Mouse (Mus musculus): ENCODE measurements at regions not wholly inside any gene's neighbourhood (a gene's known extent, or its start where the extent isn't known, plus 50 kb on each side); places are given as distances from the start of the nearest gene placed in this dataset.

GRCm38 (mm10) chr10:8070472-8070871 is 114.4 kb upstream of the Tab2 start:
- Histone ChIP-seq H3K4me1 (no peaks in the 10 kb centered on the region), H3K36me3 (no peaks in the 10 kb centered on the region), H3K9me3 (no peaks in the 10 kb centered on the region), H3K4me2 (replicated peaks) (no peak overlapping the region), H3K27me3 (no peaks in the 10 kb centered on the region), H3K4me3 (no peak overlapping the region), H3K9ac (replicated peaks) (no peak overlapping the region), H3K27ac (replicated peaks) (no peak overlapping the region)
- no peak for ATAC-seq (ENCODE audit: low FRiP score, low read depth)
- 81% methylated on average over 2 of the region's 2 CpGs for WGBS

DNA sequence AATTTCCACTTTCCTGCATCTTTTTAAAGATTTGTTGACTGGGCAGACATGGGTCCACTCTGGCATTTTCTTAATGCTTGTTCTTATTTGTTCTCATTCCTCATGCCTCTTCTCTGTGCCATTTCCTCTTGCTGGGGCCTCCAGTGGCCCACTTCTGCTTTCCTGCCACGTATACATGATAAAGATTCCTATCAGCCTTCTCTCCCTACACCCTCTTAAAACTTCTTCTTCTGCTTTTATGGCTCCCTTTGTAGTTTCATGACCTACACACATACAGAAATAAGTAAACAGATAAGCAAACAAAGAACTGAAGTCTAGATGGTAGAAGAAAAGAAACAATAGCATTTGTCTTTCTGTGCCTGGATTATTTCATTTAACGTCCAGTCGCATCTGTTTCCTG is 110.9 kb upstream of the Tab2 start:
- Histone ChIP-seq H3K4me3 (no peak overlapping the region), H3K9me3 (no peaks in the 10 kb centered on the region), H3K9ac (replicated peaks) (no peak overlapping the region), H3K4me1 (no peaks in the 10 kb centered on the region), H3K27ac (replicated peaks) (no peak overlapping the region), H3K36me3 (no peaks in the 10 kb centered on the region), H3K4me2 (replicated peaks) (no peak overlapping the region), H3K27me3 (no peaks in the 10 kb centered on the region)
- no peak for ATAC-seq (ENCODE audit: low FRiP score, low read depth)
- 73% methylated on average over 3 of the region's 3 CpGs for WGBS

- no peak overlapping the region for H3K27ac ChIP-seq (replicated peaks)
- no peaks in the 10 kb centered on the region for H3K27me3 ChIP-seq
- H3K9me3 ChIP-seq: no peaks in the 10 kb centered on the region
- H3K4me3 ChIP-seq: no peak overlapping the region
- ATAC-seq (ENCODE audit: low FRiP score, low read depth): no peak
- no peaks in the 10 kb centered on the region for H3K36me3 ChIP-seq
- WGBS: 89% methylated on average over 8 of the region's 8 CpGs
- H3K4me2 ChIP-seq (replicated peaks): no peak overlapping the region
- no peak overlapping the region for H3K9ac ChIP-seq (replicated peaks)
- no peaks in the 10 kb centered on the region for H3K4me1 ChIP-seq
These were observed 109.7 kb upstream of the Tab2 start for GRCm38 (mm10) chr10:8065746-8066145.

GRCm38 (mm10) chr10:8064281-8064680 is 108.3 kb upstream of the Tab2 start:
- H3K4me3 ChIP-seq: no peak overlapping the region
- no peaks in the 10 kb centered on the region for H3K9me3 ChIP-seq
- 85% methylated on average over 2 of the region's 2 CpGs for WGBS
- H3K4me2 ChIP-seq (replicated peaks): no peak overlapping the region
- H3K9ac ChIP-seq (replicated peaks): no peak overlapping the region
- no peak for ATAC-seq (ENCODE audit: low FRiP score, low read depth)
- H3K27ac ChIP-seq (replicated peaks): no peak overlapping the region
- H3K4me1 ChIP-seq: no peaks in the 10 kb centered on the region
- no peaks in the 10 kb centered on the region for H3K36me3 ChIP-seq
- no peaks in the 10 kb centered on the region for H3K27me3 ChIP-seq

DNA sequence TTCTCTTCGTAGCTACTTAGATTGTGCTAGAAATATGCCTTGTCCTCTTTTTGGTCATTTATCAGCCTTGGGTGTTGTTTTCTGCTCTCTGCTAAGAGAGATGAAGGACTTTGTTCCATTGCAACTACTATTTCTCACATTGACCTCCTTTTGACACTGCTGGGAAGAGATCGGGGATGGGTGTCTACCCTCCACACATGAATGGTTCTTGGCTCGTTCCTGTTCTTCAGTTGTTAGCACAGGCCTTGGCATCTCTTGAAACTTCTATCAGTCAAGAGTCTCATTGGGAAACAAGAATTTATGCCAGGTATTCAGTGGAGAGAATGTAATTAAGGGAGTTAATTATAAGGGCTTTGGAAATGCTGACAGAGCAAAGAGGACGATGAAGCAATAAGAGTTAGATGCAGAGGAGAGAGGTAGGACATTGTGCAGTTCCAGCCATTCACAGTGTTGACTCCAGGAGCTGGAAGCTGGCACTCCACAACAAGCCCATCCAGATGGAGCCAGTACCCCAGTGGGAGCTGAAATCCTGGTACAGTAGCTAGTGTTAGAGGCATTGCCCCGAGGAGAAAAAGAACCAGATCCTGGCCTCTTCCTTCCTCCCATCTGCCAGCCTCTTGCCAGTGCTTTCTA is 107.5 kb upstream of the Tab2 start:
- Histone ChIP-seq H3K9me3 (no peaks in the 10 kb centered on the region), H3K27ac (replicated peaks) (no peak overlapping the region)

DNA sequence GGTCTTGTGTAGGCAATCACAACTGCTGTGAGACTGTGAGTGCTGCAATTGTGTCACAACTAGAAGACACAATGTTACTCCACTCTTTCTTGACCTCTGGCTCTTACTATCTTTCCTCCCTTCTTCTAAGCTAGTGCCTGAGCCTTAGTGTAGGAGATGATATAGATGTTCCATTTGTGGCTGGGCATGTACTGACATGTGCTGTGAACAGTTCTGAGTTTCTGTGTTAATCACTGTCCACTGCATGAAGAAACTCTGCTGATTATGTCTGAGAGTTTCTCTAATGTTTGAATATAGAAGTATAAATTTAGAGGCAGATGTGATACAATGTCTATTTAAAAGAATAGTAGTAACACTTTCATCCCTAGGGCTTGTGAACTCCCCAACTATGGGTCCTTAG is 105.0 kb upstream of the Tab2 start:
- no peaks in the 10 kb centered on the region for H3K9me3 ChIP-seq
- H3K27ac ChIP-seq (replicated peaks): no peak overlapping the region
- ATAC-seq (ENCODE audit: low FRiP score, low read depth): no peak
- no peaks in the 10 kb centered on the region for H3K4me1 ChIP-seq
- H3K4me2 ChIP-seq (replicated peaks): no peak overlapping the region
- no peaks in the 10 kb centered on the region for H3K36me3 ChIP-seq
- H3K9ac ChIP-seq (replicated peaks): no peak overlapping the region
- no peak overlapping the region for H3K4me3 ChIP-seq
- no peaks in the 10 kb centered on the region for H3K27me3 ChIP-seq

More for the DNA sequence above, 107.5 kb upstream of the Tab2 start:
- Histone ChIP-seq H3K9ac (replicated peaks) (no peak overlapping the region), H3K4me3 (no peak overlapping the region), H3K4me1 (no peaks in the 10 kb centered on the region), H3K36me3 (no peaks in the 10 kb centered on the region), H3K4me2 (replicated peaks) (no peak overlapping the region), H3K27me3 (no peaks in the 10 kb centered on the region)
- 77% methylated on average over 5 of the region's 5 CpGs for WGBS
- no peak for ATAC-seq (ENCODE audit: low FRiP score, low read depth)

GRCm38 (mm10) chr10:8059769-8060168 is 103.7 kb upstream of the Tab2 start:
- Histone ChIP-seq H3K36me3 (no peaks in the 10 kb centered on the region), H3K27ac (replicated peaks) (no peak overlapping the region), H3K9ac (replicated peaks) (no peak overlapping the region), H3K27me3 (no peaks in the 10 kb centered on the region), H3K4me1 (no peaks in the 10 kb centered on the region), H3K4me3 (no peak overlapping the region), H3K4me2 (replicated peaks) (no peak overlapping the region), H3K9me3 (no peaks in the 10 kb centered on the region)
- no peak for ATAC-seq (ENCODE audit: low FRiP score, low read depth)
- 81% methylated on average over 1 of the region's 1 CpGs for WGBS

GRCm38 (mm10) chr10:8057855-8058254 is 101.8 kb upstream of the Tab2 start:
- no peak for ATAC-seq (ENCODE audit: low FRiP score, low read depth)
- no peak overlapping the region for H3K27ac ChIP-seq (replicated peaks)
- no peak overlapping the region for H3K9ac ChIP-seq (replicated peaks)
- H3K4me2 ChIP-seq (replicated peaks): no peak overlapping the region
- H3K9me3 ChIP-seq: no peaks in the 10 kb centered on the region
- no peak overlapping the region for H3K4me3 ChIP-seq
- H3K4me1 ChIP-seq: no peaks in the 10 kb centered on the region
- no peaks in the 10 kb centered on the region for H3K36me3 ChIP-seq
- 86% methylated on average over 5 of the region's 5 CpGs for WGBS
- no peaks in the 10 kb centered on the region for H3K27me3 ChIP-seq

DNA sequence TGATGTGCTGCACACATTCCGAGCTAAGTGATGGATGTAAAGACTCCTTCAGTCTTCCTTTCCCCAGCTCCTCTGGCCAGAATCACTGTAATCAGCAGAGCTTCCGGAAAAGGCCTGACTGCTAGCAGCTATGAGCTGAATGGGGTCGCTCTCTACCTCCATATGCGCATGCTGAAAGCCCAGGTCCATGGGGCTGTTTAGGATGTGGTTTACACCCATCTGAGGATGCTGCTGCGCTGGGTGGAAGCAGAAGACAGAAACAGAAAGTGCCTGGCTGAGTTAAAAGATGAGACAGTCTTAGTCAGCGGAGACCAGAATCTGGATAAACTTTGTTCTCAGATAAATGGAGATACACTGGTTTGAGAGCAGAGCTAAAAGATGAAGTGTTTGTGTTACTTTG is 99.3 kb upstream of the Tab2 start:
- 76% methylated on average over 6 of the region's 6 CpGs for WGBS
- Histone ChIP-seq H3K36me3 (no peaks in the 10 kb centered on the region), H3K9ac (replicated peaks) (no peak overlapping the region)

GRCm38 (mm10) chr10:8043416-8044163 is 87.6 kb upstream of the Tab2 start:
- H3K9me3 ChIP-seq: no peaks in the 10 kb centered on the region
- no peak overlapping the region for H3K4me3 ChIP-seq
- ATAC-seq (ENCODE audit: low FRiP score, low read depth): no peak
- H3K9ac ChIP-seq (replicated peaks): no peak overlapping the region
- H3K36me3 ChIP-seq: no peaks in the 10 kb centered on the region
- H3K4me1 ChIP-seq: peaks cover 7% of the 10 kb centered on the region; the same call in 1 of the 2 replicates
- WGBS: 90% methylated on average over 3 of the region's 3 CpGs
- H3K27ac ChIP-seq (replicated peaks): no peak overlapping the region
- no peak overlapping the region for H3K4me2 ChIP-seq (replicated peaks)
- H3K27me3 ChIP-seq: no peaks in the 10 kb centered on the region

More for the DNA sequence above, 99.3 kb upstream of the Tab2 start:
- ATAC-seq (ENCODE audit: low FRiP score, low read depth): no peak
- Histone ChIP-seq H3K27me3 (no peaks in the 10 kb centered on the region), H3K4me2 (replicated peaks) (no peak overlapping the region), H3K4me1 (no peaks in the 10 kb centered on the region), H3K4me3 (no peak overlapping the region), H3K27ac (replicated peaks) (no peak overlapping the region), H3K9me3 (no peaks in the 10 kb centered on the region)

DNA sequence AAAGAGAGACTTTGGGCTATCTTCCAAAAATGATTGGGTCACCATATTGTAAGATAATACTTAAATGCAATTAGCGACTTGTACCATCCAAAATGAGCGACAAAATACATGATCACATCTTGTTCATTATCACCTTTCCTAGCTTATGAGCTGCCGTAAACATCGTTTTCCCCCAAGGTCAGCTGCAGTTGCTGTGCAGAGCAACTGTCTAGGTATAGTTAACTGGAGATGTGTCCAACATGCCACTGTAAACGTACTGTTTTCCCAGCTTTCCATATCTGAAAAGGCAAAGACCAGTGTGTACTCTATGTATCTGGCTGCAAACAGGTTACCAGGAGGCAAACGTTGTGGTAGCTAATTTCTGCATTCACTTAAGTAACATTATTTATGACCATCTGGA is 86.3 kb upstream of the Tab2 start:
- no peaks in the 10 kb centered on the region for H3K9me3 ChIP-seq
- H3K27me3 ChIP-seq: no peaks in the 10 kb centered on the region
- ATAC-seq (ENCODE audit: low FRiP score, low read depth): no peak
- H3K27ac ChIP-seq (replicated peaks): no peak overlapping the region
- H3K4me3 ChIP-seq: no peak overlapping the region
- peaks cover 20% of the 10 kb centered on the region for H3K4me1 ChIP-seq
- WGBS: 91% methylated on average over 6 of the region's 6 CpGs
- H3K36me3 ChIP-seq: no peaks in the 10 kb centered on the region
- no peak overlapping the region for H3K9ac ChIP-seq (replicated peaks)
- no peak overlapping the region for H3K4me2 ChIP-seq (replicated peaks)

- no peak overlapping the region for H3K4me3 ChIP-seq
These were observed 85.8 kb upstream of the Tab2 start for GRCm38 (mm10) chr10:8041790-8042189.

More at GRCm38 (mm10) chr10:8041790-8042189, 85.8 kb upstream of the Tab2 start:
- no peak overlapping the region for H3K9ac ChIP-seq (replicated peaks)
- no peaks in the 10 kb centered on the region for H3K9me3 ChIP-seq
- H3K27me3 ChIP-seq: no peaks in the 10 kb centered on the region
- H3K27ac ChIP-seq (replicated peaks): no peak overlapping the region
- H3K36me3 ChIP-seq: no peaks in the 10 kb centered on the region
- H3K4me2 ChIP-seq (replicated peaks): no peak overlapping the region
- ATAC-seq (ENCODE audit: low FRiP score, low read depth): no peak
- H3K4me1 ChIP-seq: peaks cover 23% of the 10 kb centered on the region
- WGBS: 64% methylated on average over 8 of the region's 8 CpGs
